Mouse (Mus musculus) liver, adult 2 months (tissue): Measurements from ENCODE around the gene Pnliprp2. TPM values are rescaled to one million over a fixed set of nuclear protein-coding genes. Genes with fewer than 3 reads are reported as not detected.

ENCODE experiments used
- DNase-seq: peaks from one replicate; pipeline ENCODE4 v3.0.0-alpha.2; 2011; ENCODE audit warnings: low read depth, low spot score; ENCODE audit errors: extremely low read depth
- H3K27ac ChIP-seq: fragments of 200-500 bp; replicated peaks from 2 replicates; pipeline ENCODE4 v1.5.1; 2012; ENCODE audit warnings: low read depth, mild to moderate bottlenecking, control low read depth, inconsistent platforms, low read length; ENCODE audit not compliant: insufficient read depth
- H3K27me3 ChIP-seq: fragments of 200-500 bp; 2 replicates; pipeline ENCODE4 v1.6.1; 2012; ENCODE audit warnings: mild to moderate bottlenecking, moderate library complexity, low read length, inconsistent platforms; ENCODE audit not compliant: control insufficient read depth, insufficient read depth
- H3K36me3 ChIP-seq: fragments of 200-500 bp; 2 replicates; pipeline ENCODE4 v1.6.1; 2012; ENCODE audit warnings: low read length, inconsistent platforms; ENCODE audit not compliant: control insufficient read depth, insufficient read depth
- H3K4me1 ChIP-seq: fragments of 200-500 bp; 2 replicates; pipeline ENCODE4 v1.6.1; 2011; ENCODE audit warnings: low read length; ENCODE audit not compliant: control insufficient read depth, insufficient read depth
- H3K4me3 ChIP-seq: fragments of 200-500 bp; 2 replicates; pipeline ENCODE4 v1.5.1; 2011; ENCODE audit warnings: low read depth, mild to moderate bottlenecking, control low read depth, low read length, moderate library complexity; ENCODE audit not compliant: insufficient read depth
- H3K79me2 ChIP-seq: fragments of 200-500 bp; 2 replicates; pipeline ENCODE4 v1.6.1; 2012; ENCODE audit warnings: inconsistent platforms, mild to moderate bottlenecking, low read length, moderate library complexity; ENCODE audit not compliant: control insufficient read depth, insufficient read depth
- H3K9ac ChIP-seq: fragments of 200-500 bp; 2 replicates; pipeline ENCODE4 v1.6.1; 2012; ENCODE audit warnings: low read depth, mild to moderate bottlenecking, control low read depth, inconsistent platforms, low read length
- CTCF ChIP-seq: fragments of 200-500 bp; IDR thresholded peaks from 2 replicates; pipeline ENCODE4 v1.5.1; 2011; ENCODE audit warnings: low read depth, low read length, control low read depth
- POLR2A ChIP-seq: fragments of 200-500 bp; IDR thresholded peaks from 2 replicates; pipeline ENCODE4 v1.6.1; 2011; ENCODE audit warnings: low read length, control low read depth; ENCODE audit not compliant: insufficient read depth; ENCODE audit errors: extremely low read depth
- WGBS: fragments of 180-500 bp; shearing (Covaris S2); methylation state at CpG from one replicate; pipeline ENCODE4 v1.1.7; 2018; 5-methylcytosine and 5-hydroxymethylcytosine counted together
- polyA plus RNA-seq: library from polyadenylated mRNA; depleted of rRNA; stranded (reverse); fragments of >200 nt; gene quantifications from 2 replicates; pipeline ENCODE4 v1.2.3, GENCODE M21; 2012; rRNA removed
- total RNA-seq: library from RNA; depleted of rRNA; stranded (reverse); fragments of >200 nt; gene quantifications from 2 replicates; pipeline ENCODE4 v1.2.3, GENCODE M21; 2014; rRNA removed

The Pnliprp2 gene
- total RNA-seq (1.8 and 7.8 TPM in 2 replicates), polyA plus RNA-seq (not detected in 2 replicates)

DNA sequence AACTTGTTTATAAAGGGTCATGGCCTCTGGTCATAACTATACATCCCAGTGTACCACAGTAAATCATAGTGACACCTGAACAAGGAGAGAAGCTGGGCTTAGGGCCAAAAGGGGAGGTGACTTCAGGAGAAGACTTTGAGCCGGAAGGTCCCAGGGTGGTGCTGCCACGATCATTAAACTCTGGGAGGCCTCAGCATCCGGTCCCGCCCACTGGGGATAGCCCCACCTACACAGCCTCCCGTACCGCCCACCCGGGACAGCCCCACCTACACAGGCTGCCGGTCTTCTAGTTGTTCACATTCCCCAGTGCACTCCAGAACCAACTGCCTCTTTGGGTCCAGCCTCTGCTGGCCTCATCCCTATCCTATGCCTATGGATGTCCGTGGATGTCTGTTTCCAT lies at the start of gene Pnliprp2:
Pnliprp2 (plus strand) TSS at position 297 of the 400 bp plus-strand sequence.
- H3K36me3 ChIP-seq = no peaks in the 10 kb centered on the region
- H3K4me1 ChIP-seq = no peaks in the 10 kb centered on the region
- no peak within 1 kb of the TSS for H3K9ac ChIP-seq
- peak; percentile 31 for DNase-seq
- no peak for TF ChIP-seq CTCF
- no peak for TF ChIP-seq POLR2A
- no peaks in the 10 kb centered on the region for H3K79me2 ChIP-seq
- no peak within 1 kb of the TSS for H3K27ac ChIP-seq
- WGBS = 34% methylated on average over 9 of the region's 9 CpGs
- no peaks in the 10 kb centered on the region for H3K27me3 ChIP-seq
- no peak within 1 kb of the TSS for H3K4me3 ChIP-seq

DNA sequence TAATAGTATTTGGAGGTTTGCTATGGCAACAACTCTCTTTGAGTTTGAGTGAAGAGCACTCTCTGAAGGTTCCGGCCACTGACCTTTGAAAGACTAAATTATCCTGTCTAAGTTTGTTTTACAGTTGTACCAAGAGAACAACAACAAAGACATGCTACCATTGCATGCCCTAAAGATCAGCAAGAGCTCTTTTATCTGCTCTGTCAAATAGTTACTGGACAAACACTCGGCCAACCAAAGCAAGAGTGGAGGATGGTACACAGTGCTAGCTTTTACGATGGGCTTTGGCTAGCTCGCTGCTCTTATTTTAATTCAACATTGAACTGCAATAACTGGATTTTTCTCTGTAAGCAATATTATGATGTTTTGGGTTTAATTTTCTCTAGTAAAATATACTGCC lies 41.6 kb upstream of the Pnliprp2 start:
- no peaks in the 10 kb centered on the region for H3K79me2 ChIP-seq
- H3K9ac ChIP-seq = no peak overlapping the region
- H3K4me3 ChIP-seq = no peak overlapping the region
- 39% methylated on average over 4 of the region's 4 CpGs for WGBS
- H3K27me3 ChIP-seq = no peaks in the 10 kb centered on the region
- H3K27ac ChIP-seq = no peak overlapping the region
- H3K36me3 ChIP-seq = no peaks in the 10 kb centered on the region
- no peaks in the 10 kb centered on the region for H3K4me1 ChIP-seq
- TF ChIP-seq POLR2A (no peak), CTCF (no peak)
- no peak for DNase-seq

DNA sequence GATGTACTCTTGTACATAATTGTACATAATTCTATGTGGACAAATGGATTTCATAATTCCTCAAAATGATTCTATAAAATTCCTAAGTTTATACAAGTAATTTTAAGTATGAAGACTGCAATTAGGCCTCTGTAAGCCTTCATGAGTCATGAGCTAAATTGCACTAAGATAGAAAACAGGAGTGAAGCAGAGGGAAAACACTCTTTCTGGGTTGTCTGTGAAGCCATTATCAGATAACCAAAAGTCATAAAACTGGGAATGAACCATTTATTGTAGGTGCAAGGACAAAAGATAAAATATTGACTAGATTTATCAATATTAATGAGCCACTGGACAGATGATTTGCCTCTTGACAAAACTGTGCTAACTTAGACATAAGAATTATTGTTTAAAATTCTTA lies 39.1 kb upstream of the Pnliprp2 start:
- TF ChIP-seq POLR2A (no peak), CTCF (no peak)
- no peaks in the 10 kb centered on the region for H3K4me1 ChIP-seq
- DNase-seq = no peak
- no peaks in the 10 kb centered on the region for H3K27me3 ChIP-seq
- H3K79me2 ChIP-seq = no peaks in the 10 kb centered on the region
- no peak overlapping the region for H3K9ac ChIP-seq
- no peaks in the 10 kb centered on the region for H3K36me3 ChIP-seq
- no peak overlapping the region for H3K4me3 ChIP-seq
- H3K27ac ChIP-seq = no peak overlapping the region

DNA sequence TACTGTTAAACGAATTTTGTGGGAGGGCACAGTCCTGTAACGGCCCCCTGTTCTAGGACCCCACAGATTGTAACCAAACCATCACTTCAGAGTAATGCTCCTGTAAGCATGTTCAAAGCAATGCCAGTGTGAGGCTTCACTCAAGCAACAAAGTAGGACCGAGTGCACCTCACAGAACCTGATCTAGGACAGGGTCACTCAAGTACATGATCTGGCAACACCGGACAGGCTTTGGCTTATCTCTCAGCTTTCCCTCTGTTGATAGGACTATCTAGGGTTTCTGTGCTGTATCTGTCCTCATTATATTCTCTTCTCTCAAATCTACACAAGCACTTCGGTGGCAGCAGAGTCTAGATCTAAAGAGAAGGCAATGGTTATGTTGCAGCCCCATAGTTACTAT lies 33.0 kb upstream of the Pnliprp2 start:
- DNase-seq = peak; percentile 62
- H3K27me3 ChIP-seq = no peaks in the 10 kb centered on the region
- H3K36me3 ChIP-seq = no peaks in the 10 kb centered on the region
- TF ChIP-seq CTCF = no peak
- no peak for TF ChIP-seq POLR2A
- WGBS = 20% methylated on average over 5 of the region's 5 CpGs
- H3K4me3 ChIP-seq = no peak overlapping the region
- no peak overlapping the region for H3K27ac ChIP-seq
- H3K79me2 ChIP-seq = no peaks in the 10 kb centered on the region
- no peak overlapping the region for H3K9ac ChIP-seq
- H3K4me1 ChIP-seq = peaks cover 11% of the 10 kb centered on the region

DNA sequence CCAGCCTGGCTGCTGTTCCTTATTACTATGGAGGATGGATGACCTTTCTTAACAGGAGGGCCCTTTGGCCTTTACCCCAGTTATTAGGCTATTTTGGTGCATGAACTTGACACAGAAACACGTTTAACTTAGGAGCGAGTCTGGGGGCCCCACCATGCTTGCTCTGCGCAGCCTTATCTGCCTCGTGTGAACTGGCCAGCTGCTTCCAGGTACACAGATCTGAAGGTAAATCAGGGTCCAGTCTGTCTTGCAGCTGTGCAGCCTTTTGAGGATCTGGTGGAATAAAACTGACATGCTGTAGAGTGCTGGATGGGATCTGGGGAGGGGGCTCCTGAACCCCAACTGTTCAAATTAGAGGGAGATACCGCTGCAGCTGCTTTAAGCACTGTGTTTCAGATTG lies 31.8 kb upstream of the Pnliprp2 start:
- H3K4me3 ChIP-seq = no peak overlapping the region
- H3K4me1 ChIP-seq = peaks cover 11% of the 10 kb centered on the region
- TF ChIP-seq POLR2A (no peak), CTCF (no peak)
- H3K9ac ChIP-seq = no peak overlapping the region
- no peak for DNase-seq
- 68% methylated on average over 5 of the region's 5 CpGs for WGBS
- H3K79me2 ChIP-seq = no peaks in the 10 kb centered on the region
- H3K27ac ChIP-seq = no peak overlapping the region
- no peaks in the 10 kb centered on the region for H3K27me3 ChIP-seq
- H3K36me3 ChIP-seq = no peaks in the 10 kb centered on the region

DNA sequence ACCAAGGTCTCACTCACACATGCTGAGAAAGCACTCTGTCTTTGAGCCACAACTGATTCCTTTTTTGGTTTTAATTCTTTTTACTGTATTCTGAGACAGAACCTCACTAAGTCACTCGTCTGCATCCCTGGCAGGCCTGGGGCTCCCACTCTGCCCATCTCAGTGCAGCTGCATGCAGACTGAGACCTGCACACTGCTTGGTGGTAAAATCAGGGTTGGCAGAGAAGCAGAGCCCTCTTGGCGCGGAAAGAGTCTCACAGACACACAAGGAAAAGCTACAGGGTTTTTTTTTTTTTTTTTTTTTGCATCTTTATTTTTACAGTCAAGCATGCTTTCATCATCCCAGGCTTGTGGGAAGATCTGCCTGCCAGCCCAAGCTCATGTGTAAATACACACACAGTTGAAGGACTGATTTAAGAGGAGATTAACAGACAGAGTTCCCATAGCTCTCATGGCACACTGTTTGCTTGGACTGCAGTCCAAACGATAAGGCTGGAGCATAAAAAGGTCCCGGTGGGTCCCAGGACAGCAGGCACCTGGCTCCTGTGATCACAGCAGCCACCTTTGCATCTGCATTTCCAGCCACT lies 31.0 kb upstream of the Pnliprp2 start, which contains the start of gene Pnliprp1:
Pnliprp1 (plus strand) TSS at position 443 of the 587 bp plus-strand sequence.
- Histone ChIP-seq H3K79me2 (no peaks in the 10 kb centered on the region), H3K27me3 (no peaks in the 10 kb centered on the region), H3K27ac (no peak within 1 kb of the TSS), H3K9ac (no peak within 1 kb of the TSS), H3K4me1 (peaks cover 11% of the 10 kb centered on the region), H3K4me3 (no peak within 1 kb of the TSS), H3K36me3 (no peaks in the 10 kb centered on the region)
- TF ChIP-seq POLR2A (no peak), CTCF (no peak)
- peak; percentile 47 for DNase-seq
- WGBS = 32% methylated on average over 5 of the region's 5 CpGs
